21 mouse cellular contexts compared by ENCODE assay signal in the genomic region with DNA sequence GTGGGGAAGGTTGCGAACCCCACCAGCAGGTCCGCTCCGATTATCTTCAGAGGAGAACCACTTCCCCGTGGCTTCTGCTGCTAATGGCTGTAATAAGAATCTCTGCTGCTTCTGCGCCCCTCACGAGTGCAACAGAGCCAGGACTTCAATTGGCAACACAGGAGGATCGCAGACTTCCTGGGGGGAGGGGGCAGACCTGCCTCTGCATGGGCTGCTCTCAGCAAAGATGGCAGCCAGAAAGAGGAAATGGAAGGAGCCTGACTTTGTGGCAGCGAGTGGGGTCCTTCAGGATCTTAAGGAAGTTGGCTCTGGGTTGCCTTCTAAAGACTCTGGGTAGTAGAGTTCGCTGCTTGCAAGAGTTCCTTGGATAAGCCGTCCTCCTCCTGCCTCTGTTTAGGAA.
A peak's percentile ranks its signal among the peaks of the same experiment; 100 is the strongest.
DNase-seq lines count a peak whose midpoint lies in the region; ATAC-seq and TF ChIP-seq lines count a peak whose summit lies in the region.
"Had no signal": no experiment of that assay in that cellular context is flagged by ENCODE, and none has a peak within 500 bp of the region (broad histone marks: within the 10 kb centered on the region; RNA-seq: fewer than 3 reads in every experiment).

No protein-coding gene starts in this region.

- peaks cover 5% of the 10 kb centered on the region; the same call in 1 of the 2 replicates for H3K4me1 ChIP-seq in lung, embryonic 14.5 days (ENCODE audit: insufficient read depth)
- no peaks in the 10 kb centered on the region for H3K4me1 ChIP-seq in lung, adult 2 months (ENCODE audit: control insufficient read depth, insufficient read depth, low read length)
- H3K4me1 ChIP-seq in embryonic facial prominence, embryonic 11.5 days (ENCODE audit: control insufficient read depth, insufficient read depth, low read length), result no peaks in the 10 kb centered on the region
- H3K4me1 ChIP-seq in forebrain, embryonic 16.5 days (replicated peaks; ENCODE audit: control insufficient read depth, insufficient read depth, low read length), result peaks cover 6% of the 10 kb centered on the region; the same call in 1 of the 2 replicates

- no peaks in the 10 kb centered on the region for H3K27me3 ChIP-seq in lung, embryonic 14.5 days (ENCODE audit: insufficient read depth, low read length)
- H3K27me3 ChIP-seq in embryonic facial prominence, embryonic 11.5 days (ENCODE audit: control insufficient read depth, insufficient read depth, low read length), result no peaks in the 10 kb centered on the region
- H3K27me3 ChIP-seq in forebrain, embryonic 16.5 days (replicated peaks; ENCODE audit: control insufficient read depth, insufficient read depth, low read length), result no peaks in the 10 kb centered on the region
- H3K27me3 ChIP-seq: embryonic facial prominence, embryonic 12.5 days; hindbrain, embryonic 15.5 days; limb, embryonic 13.5 days had no signal

- 63% methylated on average over 10 of the region's 10 CpGs for WGBS in lung, embryonic 14.5 days
- WGBS in lung, adult 2 months, result 62% methylated on average over 10 of the region's 10 CpGs
- WGBS in embryonic facial prominence, embryonic 11.5 days, result 59% methylated on average over 10 of the region's 10 CpGs
- 72% methylated on average over 10 of the region's 10 CpGs for WGBS in forebrain, embryonic 16.5 days

- peak; percentile 14 for DNase-seq in lung, embryonic 14.5 days
- no peak for DNase-seq in lung, adult 2 months
- peak; percentile 38 for DNase-seq in embryonic facial prominence, embryonic 11.5 days (ENCODE audit: low spot score)
- DNase-seq in thymus, postnatal 4 days, result peak; percentile 55
- DNase-seq: B cell, adult 2 months; cerebellum, adult 9-11 months; forebrain, postnatal 0 days; heart, adult 2 months; heart, postnatal 10 days; lung, postnatal 10 days had no signal

- TF ChIP-seq POLR2A in lung, adult 2 months (IDR thresholded peaks at IDR 0.05; ENCODE audit: borderline replicate concordance, extremely low read depth, low read depth, low read length), result no peak

- no peak for TF ChIP-seq CTCF in lung, embryonic 14.5 days (IDR thresholded peaks at IDR 0.05; ENCODE audit: low read depth)
- TF ChIP-seq CTCF in lung, adult 2 months (IDR thresholded peaks at IDR 0.05; ENCODE audit: insufficient read depth, low read length), result no peak

- no peak overlapping the region for H3K9ac ChIP-seq in lung, embryonic 14.5 days
- no peak overlapping the region for H3K9ac ChIP-seq in embryonic facial prominence, embryonic 11.5 days (replicated peaks; ENCODE audit: low read length)
- no peak overlapping the region for H3K9ac ChIP-seq in forebrain, embryonic 16.5 days (replicated peaks; ENCODE audit: low read depth, low read length)
- H3K9ac ChIP-seq: embryonic facial prominence, embryonic 12.5 days; forebrain, postnatal 0 days; hindbrain, embryonic 15.5 days; limb, embryonic 13.5 days; liver, embryonic 14.5 days had no signal

- H3K4me3 ChIP-seq in lung, embryonic 14.5 days (ENCODE audit: low read depth, low read length), result no peak overlapping the region
- no peak overlapping the region for H3K4me3 ChIP-seq in lung, adult 2 months (replicated peaks; ENCODE audit: extremely low read depth, low read depth, low read length)
- no peak overlapping the region for H3K4me3 ChIP-seq in embryonic facial prominence, embryonic 11.5 days (ENCODE audit: low read depth, low read length)
- no peak overlapping the region for H3K4me3 ChIP-seq in forebrain, embryonic 16.5 days (replicated peaks; ENCODE audit: low read length)
- H3K4me3 ChIP-seq: embryonic facial prominence, embryonic 12.5 days; heart, adult 2 months; hindbrain, embryonic 15.5 days; layer of hippocampus, adult 2 months; limb, embryonic 13.5 days; megakaryocyte, embryonic 14.5 days had no signal

- no peak overlapping the region for H3K4me2 ChIP-seq in lung, embryonic 14.5 days
- no peak overlapping the region for H3K4me2 ChIP-seq in embryonic facial prominence, embryonic 11.5 days (ENCODE audit: low read depth, low read length)
- H3K4me2 ChIP-seq in forebrain, embryonic 16.5 days (ENCODE audit: low read length), result no peak overlapping the region
- H3K4me2 ChIP-seq: embryonic facial prominence, embryonic 12.5 days; hindbrain, embryonic 15.5 days; limb, embryonic 13.5 days had no signal

- H3K27ac ChIP-seq in lung, embryonic 14.5 days (ENCODE audit: low read depth), result no peak overlapping the region
- no peak overlapping the region for H3K27ac ChIP-seq in embryonic facial prominence, embryonic 11.5 days (replicated peaks; ENCODE audit: low read depth, low read length)
- H3K27ac ChIP-seq in forebrain, embryonic 16.5 days (ENCODE audit: low read length), result no peak overlapping the region
- H3K27ac ChIP-seq: embryonic facial prominence, embryonic 12.5 days; heart, adult 2 months; hindbrain, embryonic 15.5 days; kidney, postnatal 0 days; layer of hippocampus, adult 2 months; limb, embryonic 13.5 days; liver, embryonic 14.5 days had no signal

- no peaks in the 10 kb centered on the region for H3K9me3 ChIP-seq in lung, embryonic 14.5 days (ENCODE audit: low read depth, low read length)
- H3K9me3 ChIP-seq in embryonic facial prominence, embryonic 11.5 days (replicated peaks; ENCODE audit: control insufficient read depth, low read length), result no peaks in the 10 kb centered on the region
- H3K9me3 ChIP-seq in forebrain, embryonic 16.5 days (ENCODE audit: control insufficient read depth, low read length), result no peaks in the 10 kb centered on the region
- H3K9me3 ChIP-seq: embryonic facial prominence, embryonic 12.5 days; hindbrain, embryonic 15.5 days; limb, embryonic 13.5 days; megakaryocyte, embryonic 14.5 days had no signal

- ATAC-seq in lung, embryonic 14.5 days (ENCODE audit: insufficient read depth), result no peak
- no peak for ATAC-seq in embryonic facial prominence, embryonic 11.5 days (replicated peaks; ENCODE audit: insufficient number of reproducible peaks, low FRiP score, low TSS enrichment, low read depth)
- peak; percentile 79 for ATAC-seq in megakaryocyte progenitor cell, adult 5-6 weeks (replicated peaks; ENCODE audit: poor library complexity)
- ATAC-seq in forebrain, embryonic 16.5 days, result no peak
- ATAC-seq in megakaryocyte-erythroid progenitor cell, adult 5-6 weeks (replicated peaks; ENCODE audit: low FRiP score, low TSS enrichment, poor library complexity, severe bottlenecking), result no peak
- ATAC-seq: intestine, embryonic 16.5 days had no signal

- no peaks in the 10 kb centered on the region for H3K36me3 ChIP-seq in lung, embryonic 14.5 days (ENCODE audit: insufficient read depth)
- no peaks in the 10 kb centered on the region for H3K36me3 ChIP-seq in embryonic facial prominence, embryonic 11.5 days (replicated peaks; ENCODE audit: control insufficient read depth, insufficient read depth, low read depth, low read length)
- no peaks in the 10 kb centered on the region for H3K36me3 ChIP-seq in forebrain, embryonic 16.5 days (ENCODE audit: control insufficient read depth, insufficient read depth)
- H3K36me3 ChIP-seq: embryonic facial prominence, embryonic 12.5 days; hindbrain, embryonic 15.5 days; limb, embryonic 13.5 days had no signal
